Mouse (Mus musculus) splenic B cell, adult 2 months (primary cell): ENCODE measurements around the gene Myh2.

Source experiments
- DNase-seq: peaks from one replicate; pipeline ENCODE4 v3.0.0-alpha.2; 2011; ENCODE audit warnings: low read depth, low spot score
- H3K27me3 ChIP-seq: 2 replicates; pipeline ENCODE4 v1.6.1; 2012; ENCODE audit warnings: mild to moderate bottlenecking, low read length, moderate library complexity, mixed read lengths; ENCODE audit not compliant: control insufficient read depth, poor library complexity, insufficient read depth, severe bottlenecking
- H3K36me3 ChIP-seq: 2 replicates; pipeline ENCODE4 v1.6.1; 2012; ENCODE audit warnings: mild to moderate bottlenecking, low read length, moderate library complexity, mixed read lengths; ENCODE audit not compliant: control insufficient read depth, poor library complexity, insufficient read depth, severe bottlenecking

Myh2 gene

GRCm38 (mm10) chr11:67241051-67241450, 70.2 kb downstream of the Myh2 start:
- Histone ChIP-seq H3K36me3 (no peaks in the 10 kb centered on the region), H3K27me3 (no peaks in the 10 kb centered on the region)
- no peak for DNase-seq
